Mouse (Mus musculus): Measurements from ENCODE around the gene Agk.

DNA sequence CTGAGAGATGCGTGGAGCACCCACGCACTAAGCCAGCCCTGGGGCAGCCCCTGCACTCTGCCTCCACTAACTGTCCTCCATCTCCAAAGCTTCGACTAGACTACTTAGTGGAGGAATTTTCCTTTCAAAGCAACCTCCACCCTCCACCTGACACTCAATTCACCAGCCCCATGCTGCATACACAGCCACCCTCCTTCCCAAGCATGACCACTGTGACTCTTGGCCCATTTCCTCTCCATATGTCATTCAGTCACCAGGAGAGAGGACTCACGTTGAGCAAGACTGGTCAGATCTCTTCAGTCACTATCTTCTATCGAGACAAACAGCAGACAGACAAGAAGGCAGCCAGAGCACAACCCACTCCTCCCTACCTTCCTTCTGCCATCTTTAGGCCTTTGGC is 88.1 kb downstream of the Agk start:
- TF ChIP-seq CTCF (IDR thresholded peaks at IDR 0.05; ENCODE audit: extremely low read depth, insufficient read depth, low read length) (no peak), POLR2A (IDR thresholded peaks at IDR 0.05; ENCODE audit: extremely low read depth, insufficient read depth, low read length) (no peak)

Data from cortical plate, adult 2 months (tissue).